In the genomic region with DNA sequence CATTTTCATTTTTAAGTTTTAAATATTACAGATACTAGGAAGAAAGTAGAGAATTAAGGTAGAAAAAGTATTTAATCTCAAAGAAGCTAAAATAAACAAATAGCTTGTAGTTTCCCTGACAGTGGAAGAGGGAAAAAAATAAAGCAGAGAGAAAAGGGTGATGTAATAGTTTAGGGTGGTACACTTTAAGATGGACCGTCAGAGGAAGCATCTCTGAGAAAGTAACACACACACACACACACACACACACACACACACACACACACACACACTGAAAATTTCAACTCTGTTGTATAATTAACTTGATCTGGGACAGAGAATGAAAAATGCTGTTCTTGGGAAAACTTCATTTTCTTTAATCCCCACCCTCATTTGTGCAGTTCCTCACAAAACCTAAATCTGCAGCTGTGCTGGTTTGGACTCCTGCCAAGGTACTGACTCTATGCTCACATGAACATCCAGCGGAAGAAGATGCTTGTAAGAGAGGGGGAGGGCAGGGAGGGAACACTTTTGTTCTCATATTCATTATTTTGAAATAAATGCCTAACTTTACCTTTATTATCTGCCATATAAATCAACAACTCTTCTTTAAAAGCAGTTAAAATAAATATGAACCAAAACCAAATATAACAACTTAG, we compare ENCODE assay signal across 9 mouse cellular contexts. TPM values are rescaled to one million over a fixed set of nuclear protein-coding genes. Genes with fewer than 3 reads are reported as not detected.
DNase-seq lines count a peak whose midpoint lies in the region; ATAC-seq and TF ChIP-seq lines count a peak whose summit lies in the region.
"Had no signal": no experiment of that assay in that cellular context is flagged by ENCODE, and none has a peak within 500 bp of the region (broad histone marks: within the 10 kb centered on the region; RNA-seq: fewer than 3 reads in every experiment).

No protein-coding gene starts in this region.

- H3K9ac ChIP-seq in intestine, embryonic 14.5 days (ENCODE audit: low read length): no peak overlapping the region
- no peak overlapping the region for H3K9ac ChIP-seq in intestine, postnatal 0 days (ENCODE audit: low read depth, low read length)
- no peak overlapping the region for H3K9ac ChIP-seq in forebrain, embryonic 16.5 days (replicated peaks; ENCODE audit: low read depth, low read length)
- H3K9ac ChIP-seq in hindbrain, embryonic 14.5 days: no peak overlapping the region
- H3K9ac ChIP-seq in lung, embryonic 14.5 days: no peak overlapping the region
- H3K9ac ChIP-seq: limb, embryonic 12.5 days had no signal

- peak overlapping the region; percentile 20; the same call in 1 of the 2 replicates for H3K4me2 ChIP-seq in intestine, embryonic 14.5 days (ENCODE audit: low read length)
- H3K4me2 ChIP-seq in intestine, postnatal 0 days (replicated peaks; ENCODE audit: low read depth): no peak overlapping the region
- H3K4me2 ChIP-seq in forebrain, embryonic 16.5 days (ENCODE audit: low read length): no peak overlapping the region
- H3K4me2 ChIP-seq in hindbrain, embryonic 14.5 days (replicated peaks): no peak overlapping the region
- no peak overlapping the region for H3K4me2 ChIP-seq in lung, embryonic 14.5 days
- H3K4me2 ChIP-seq: limb, embryonic 12.5 days had no signal

- peak; percentile 80 for DNase-seq in intestine, embryonic 14.5 days (ENCODE audit: low spot score)
- no peak for DNase-seq in G1E (ENCODE audit: low spot score)
- DNase-seq in hindbrain, embryonic 14.5 days (ENCODE audit: low spot score): peak; percentile 72
- peak; percentile 96 for DNase-seq in lung, embryonic 14.5 days
- DNase-seq in right cerebral cortex, postnatal 36 days (ENCODE audit: low spot score in 2 of 2): peak; percentile 24 to 41

- H3K4me3 ChIP-seq in intestine, embryonic 14.5 days (ENCODE audit: low read depth, low read length): no peak overlapping the region
- H3K4me3 ChIP-seq in intestine, postnatal 0 days (ENCODE audit: low read depth, low read length): no peak overlapping the region
- no peak overlapping the region for H3K4me3 ChIP-seq in G1E (ENCODE audit: low read depth, low read length)
- H3K4me3 ChIP-seq in forebrain, embryonic 16.5 days (replicated peaks; ENCODE audit: low read length): no peak overlapping the region
- no peak overlapping the region for H3K4me3 ChIP-seq in hindbrain, embryonic 14.5 days (replicated peaks; ENCODE audit: low read length)
- H3K4me3 ChIP-seq in lung, embryonic 14.5 days (ENCODE audit: low read depth, low read length): no peak overlapping the region
- H3K4me3 ChIP-seq: limb, embryonic 12.5 days had no signal

- no peak; the same call in 1 of the 2 replicates for ATAC-seq in intestine, embryonic 14.5 days (replicated peaks; ENCODE audit: low FRiP score, low TSS enrichment, low read depth)
- no peak for ATAC-seq in intestine, postnatal 0 days
- peak; percentile 42; the same call in 1 of the 2 replicates for ATAC-seq in G1E (ENCODE audit: extremely low read depth, insufficient number of reproducible peaks, low FRiP score, poor library complexity, severe bottlenecking)
- ATAC-seq in forebrain, embryonic 16.5 days: peak; percentile 78
- no peak for ATAC-seq in hindbrain, embryonic 14.5 days (ENCODE audit: low FRiP score)
- ATAC-seq in lung, embryonic 14.5 days (ENCODE audit: insufficient read depth): peak; percentile 91
- no peak for ATAC-seq in cerebellum, adult (ENCODE audit: insufficient number of reproducible peaks, low FRiP score, low TSS enrichment)

- WGBS in intestine, embryonic 14.5 days: 7% methylated on average over 2 of the region's 2 CpGs
- 31% methylated on average over 2 of the region's 2 CpGs for WGBS in intestine, postnatal 0 days
- WGBS in forebrain, embryonic 16.5 days: 0% methylated on average over 2 of the region's 2 CpGs
- 17% methylated on average over 2 of the region's 2 CpGs for WGBS in hindbrain, embryonic 14.5 days
- 6% methylated on average over 2 of the region's 2 CpGs for WGBS in lung, embryonic 14.5 days

- no peak for TF ChIP-seq CTCF in intestine, postnatal 0 days (IDR thresholded peaks at IDR 0.05; ENCODE audit: low read depth)
- no peak for TF ChIP-seq CTCF in G1E (IDR thresholded peaks at IDR 0.05; ENCODE audit: low read depth, low read length)
- no peak for TF ChIP-seq CTCF in lung, embryonic 14.5 days (IDR thresholded peaks at IDR 0.05; ENCODE audit: low read depth)

- H3K36me3 ChIP-seq in intestine, embryonic 14.5 days (ENCODE audit: control insufficient read depth, insufficient read depth, low read length): no peaks in the 10 kb centered on the region; the same call in 1 of the 2 replicates
- no peaks in the 10 kb centered on the region for H3K36me3 ChIP-seq in intestine, postnatal 0 days (ENCODE audit: control insufficient read depth, insufficient read depth)
- H3K36me3 ChIP-seq in G1E (replicated peaks): peaks cover 33% of the 10 kb centered on the region
- no peaks in the 10 kb centered on the region for H3K36me3 ChIP-seq in forebrain, embryonic 16.5 days (ENCODE audit: control insufficient read depth, insufficient read depth)
- H3K36me3 ChIP-seq in hindbrain, embryonic 14.5 days (replicated peaks; ENCODE audit: control insufficient read depth, insufficient read depth): no peaks in the 10 kb centered on the region
- H3K36me3 ChIP-seq in lung, embryonic 14.5 days (ENCODE audit: insufficient read depth): no peaks in the 10 kb centered on the region

- H3K27me3 ChIP-seq in intestine, embryonic 14.5 days (replicated peaks; ENCODE audit: control insufficient read depth, insufficient read depth, low read length): no peaks in the 10 kb centered on the region
- no peaks in the 10 kb centered on the region for H3K27me3 ChIP-seq in intestine, postnatal 0 days (replicated peaks; ENCODE audit: control insufficient read depth, insufficient read depth, low read length)
- H3K27me3 ChIP-seq in G1E (ENCODE audit: insufficient read depth, low read length): no peaks in the 10 kb centered on the region
- no peaks in the 10 kb centered on the region for H3K27me3 ChIP-seq in forebrain, embryonic 16.5 days (replicated peaks; ENCODE audit: control insufficient read depth, insufficient read depth, low read length)
- H3K27me3 ChIP-seq in hindbrain, embryonic 14.5 days (ENCODE audit: control insufficient read depth, insufficient read depth, low read length): no peaks in the 10 kb centered on the region
- H3K27me3 ChIP-seq in lung, embryonic 14.5 days (ENCODE audit: insufficient read depth, low read length): no peaks in the 10 kb centered on the region
- H3K27me3 ChIP-seq: limb, embryonic 12.5 days had no signal

- H3K9me3 ChIP-seq in intestine, embryonic 14.5 days (ENCODE audit: control insufficient read depth, low read length): no peaks in the 10 kb centered on the region
- no peaks in the 10 kb centered on the region for H3K9me3 ChIP-seq in intestine, postnatal 0 days (ENCODE audit: control insufficient read depth)
- H3K9me3 ChIP-seq in G1E (replicated peaks): no peaks in the 10 kb centered on the region
- no peaks in the 10 kb centered on the region for H3K9me3 ChIP-seq in forebrain, embryonic 16.5 days (ENCODE audit: control insufficient read depth, low read length)
- no peaks in the 10 kb centered on the region for H3K9me3 ChIP-seq in hindbrain, embryonic 14.5 days (ENCODE audit: control insufficient read depth, low read length)
- no peaks in the 10 kb centered on the region for H3K9me3 ChIP-seq in lung, embryonic 14.5 days (ENCODE audit: low read depth, low read length)
- H3K9me3 ChIP-seq: limb, embryonic 12.5 days had no signal

- H3K27ac ChIP-seq in intestine, embryonic 14.5 days (ENCODE audit: low read depth): no peak overlapping the region; the same call in 1 of the 2 replicates
- H3K27ac ChIP-seq in intestine, postnatal 0 days (ENCODE audit: low read depth, low read length): no peak overlapping the region
- no peak overlapping the region for H3K27ac ChIP-seq in forebrain, embryonic 16.5 days (ENCODE audit: low read length)
- no peak overlapping the region for H3K27ac ChIP-seq in hindbrain, embryonic 14.5 days
- no peak overlapping the region for H3K27ac ChIP-seq in lung, embryonic 14.5 days (ENCODE audit: low read depth)

- peaks cover 4% of the 10 kb centered on the region; the same call in 1 of the 2 replicates for H3K4me1 ChIP-seq in intestine, embryonic 14.5 days (replicated peaks; ENCODE audit: control insufficient read depth, insufficient read depth, low read length)
- no peaks in the 10 kb centered on the region for H3K4me1 ChIP-seq in intestine, postnatal 0 days (replicated peaks; ENCODE audit: control insufficient read depth, insufficient read depth, low read length)
- peaks cover 2% of the 10 kb centered on the region; the same call in 1 of the 2 replicates for H3K4me1 ChIP-seq in G1E (ENCODE audit: insufficient read depth, low read depth, low read length)
- H3K4me1 ChIP-seq in forebrain, embryonic 16.5 days (replicated peaks; ENCODE audit: control insufficient read depth, insufficient read depth, low read length): peaks cover 10% of the 10 kb centered on the region
- peaks cover 13% of the 10 kb centered on the region for H3K4me1 ChIP-seq in hindbrain, embryonic 14.5 days (replicated peaks; ENCODE audit: control insufficient read depth, insufficient read depth, low read length)
- peaks cover 4% of the 10 kb centered on the region; the same call in 1 of the 2 replicates for H3K4me1 ChIP-seq in lung, embryonic 14.5 days (ENCODE audit: insufficient read depth)

RNA-seq across cellular contexts. Expression of a gene that starts 13.0 kb away (rescaled TPM):
- 23.5 and 27.6 TPM in 2 replicates for polyA plus RNA-seq in intestine, embryonic 14.5 days (2014; fragmentation: Nextera tagmentation; extraction: Ambion mirVana)
- polyA plus RNA-seq in intestine, postnatal 0 days (2015; fragmentation: Nextera tagmentation; extraction: Ambion mirVana): 6.5 and 6.9 TPM in 2 replicates
- total RNA-seq in G1E (2014; fragmentation: Nextera tagmentation): 114 and 124 TPM in 2 replicates
- total RNA-seq in G1E (2017): 61.5 and 75.9 TPM in 2 replicates
- 2.0 and 2.5 TPM in 2 replicates for polyA plus RNA-seq in G1E (2012)
- polyA plus RNA-seq in forebrain, embryonic 16.5 days (2015; fragmentation: Nextera tagmentation; extraction: Ambion mirVana): 152 and 166 TPM in 2 replicates
- 135 and 136 TPM in 2 replicates for polyA plus RNA-seq in hindbrain, embryonic 14.5 days (2014; fragmentation: Nextera tagmentation; extraction: Ambion mirVana)
- 29.5 and 31.7 TPM in 2 replicates for polyA plus RNA-seq in lung, embryonic 14.5 days (2014; fragmentation: Nextera tagmentation; extraction: Ambion mirVana)

RNA-seq across cellular contexts. Expression of a gene that starts 13.6 kb away (rescaled TPM):
- 17.8 and 18.7 TPM in 2 replicates for polyA plus RNA-seq in intestine, embryonic 14.5 days (2014; fragmentation: Nextera tagmentation; extraction: Ambion mirVana)
- 55.1 and 58.8 TPM in 2 replicates for polyA plus RNA-seq in intestine, postnatal 0 days (2015; fragmentation: Nextera tagmentation; extraction: Ambion mirVana)
- total RNA-seq in G1E (2014; fragmentation: Nextera tagmentation): 11.9 and 12.5 TPM in 2 replicates
- total RNA-seq in G1E (2017): 19.9 and 20.2 TPM in 2 replicates
- polyA plus RNA-seq in G1E (2012): 2.2 TPM in 2 replicates
- polyA plus RNA-seq in forebrain, embryonic 16.5 days (2015; fragmentation: Nextera tagmentation; extraction: Ambion mirVana): 33.9 and 34.0 TPM in 2 replicates
- 22.5 and 25.2 TPM in 2 replicates for polyA plus RNA-seq in hindbrain, embryonic 14.5 days (2014; fragmentation: Nextera tagmentation; extraction: Ambion mirVana)
- 14.4 and 17.0 TPM in 2 replicates for polyA plus RNA-seq in lung, embryonic 14.5 days (2014; fragmentation: Nextera tagmentation; extraction: Ambion mirVana)

Comparison
In these comparisons a context has a peak if more than half of its experiments do, and no peak if none do; other contexts are left out.
1. ATAC-seq: peak in G1E (single experiment), forebrain, embryonic 16.5 days (single experiment) and lung, embryonic 14.5 days (single experiment); none in intestine, embryonic 14.5 days (single experiment), intestine, postnatal 0 days (single experiment), hindbrain, embryonic 14.5 days (single experiment) and cerebellum, adult (single experiment).